Mouse (Mus musculus): Measurements from ENCODE around the gene Il11ra1. TPM values are rescaled to one million over a fixed set of nuclear protein-coding genes. Genes with fewer than 3 reads are reported as not detected.

The Il11ra1 gene
- polyA plus RNA-seq, 1 experiment from 2014 or later, result 32.7 TPM

Other genes with a start within 250 kb of the Il11ra1 start
- gene Kif24, start 235.1 kb upstream of the Il11ra1 start, polyA plus RNA-seq (2015; fragmentation: Nextera tagmentation; extraction: Ambion mirVana), result 5.7 and 7.0 TPM in 2 replicates
- gene Nudt2, start 234.8 kb upstream of the Il11ra1 start, polyA plus RNA-seq (2015; fragmentation: Nextera tagmentation; extraction: Ambion mirVana), result 27.7 and 32.0 TPM in 2 replicates
- 0.51 and 0.72 TPM in 2 replicates for gene AI464131, start 196.9 kb upstream of the Il11ra1 start, polyA plus RNA-seq (2015; fragmentation: Nextera tagmentation; extraction: Ambion mirVana)
- 0.19 TPM in 1 of 2 replicates, not detected in the other for gene 1110017D15Rik, start 182.7 kb upstream of the Il11ra1 start, polyA plus RNA-seq (2015; fragmentation: Nextera tagmentation; extraction: Ambion mirVana)
- 0.30 and 0.71 TPM in 2 replicates for gene Fam219a, start 130.5 kb upstream of the Il11ra1 start, polyA plus RNA-seq (2015; fragmentation: Nextera tagmentation; extraction: Ambion mirVana)
- 1.4 TPM in 2 replicates for gene Dnaic1, start 130.2 kb upstream of the Il11ra1 start, polyA plus RNA-seq (2015; fragmentation: Nextera tagmentation; extraction: Ambion mirVana)
- 1.2 and 1.5 TPM in 2 replicates for gene Enho, start 59.7 kb upstream of the Il11ra1 start, polyA plus RNA-seq (2015; fragmentation: Nextera tagmentation; extraction: Ambion mirVana)
- gene Cntfr, start 2.9 kb upstream of the Il11ra1 start, polyA plus RNA-seq (2015; fragmentation: Nextera tagmentation; extraction: Ambion mirVana), result 0.38 and 0.62 TPM in 2 replicates
- gene Rpp25l, start 13.5 kb downstream of the Il11ra1 start, polyA plus RNA-seq (2015; fragmentation: Nextera tagmentation; extraction: Ambion mirVana), result 38.6 and 40.8 TPM in 2 replicates
- gene Dctn3, start 23.2 kb downstream of the Il11ra1 start, polyA plus RNA-seq (2015; fragmentation: Nextera tagmentation; extraction: Ambion mirVana), result 86.4 and 90.0 TPM in 2 replicates
- not detected in 2 replicates for gene Arid3c, start 31.2 kb downstream of the Il11ra1 start, polyA plus RNA-seq (2015; fragmentation: Nextera tagmentation; extraction: Ambion mirVana)
- 22.5 and 25.0 TPM in 2 replicates for gene Galt, start 55.2 kb downstream of the Il11ra1 start, polyA plus RNA-seq (2015; fragmentation: Nextera tagmentation; extraction: Ambion mirVana)
- gene Sigmar1, start 56.2 kb downstream of the Il11ra1 start, polyA plus RNA-seq (2015; fragmentation: Nextera tagmentation; extraction: Ambion mirVana), result 45.1 and 45.2 TPM in 2 replicates
- gene Ccl27a, start 74.3 kb downstream of the Il11ra1 start, polyA plus RNA-seq (2015; fragmentation: Nextera tagmentation; extraction: Ambion mirVana), result 7.1 and 7.6 TPM in 2 replicates
- gene Gm21541, start 203.6 kb downstream of the Il11ra1 start, polyA plus RNA-seq (2015; fragmentation: Nextera tagmentation; extraction: Ambion mirVana), result not detected in 2 replicates
- gene Gm20878, start 241.6 kb downstream of the Il11ra1 start, polyA plus RNA-seq (2015; fragmentation: Nextera tagmentation; extraction: Ambion mirVana), result 0.31 and 0.39 TPM in 2 replicates